Mouse (Mus musculus): Measurements from ENCODE around the gene Hsd17b3.

Gene Hsd17b3

DNA sequence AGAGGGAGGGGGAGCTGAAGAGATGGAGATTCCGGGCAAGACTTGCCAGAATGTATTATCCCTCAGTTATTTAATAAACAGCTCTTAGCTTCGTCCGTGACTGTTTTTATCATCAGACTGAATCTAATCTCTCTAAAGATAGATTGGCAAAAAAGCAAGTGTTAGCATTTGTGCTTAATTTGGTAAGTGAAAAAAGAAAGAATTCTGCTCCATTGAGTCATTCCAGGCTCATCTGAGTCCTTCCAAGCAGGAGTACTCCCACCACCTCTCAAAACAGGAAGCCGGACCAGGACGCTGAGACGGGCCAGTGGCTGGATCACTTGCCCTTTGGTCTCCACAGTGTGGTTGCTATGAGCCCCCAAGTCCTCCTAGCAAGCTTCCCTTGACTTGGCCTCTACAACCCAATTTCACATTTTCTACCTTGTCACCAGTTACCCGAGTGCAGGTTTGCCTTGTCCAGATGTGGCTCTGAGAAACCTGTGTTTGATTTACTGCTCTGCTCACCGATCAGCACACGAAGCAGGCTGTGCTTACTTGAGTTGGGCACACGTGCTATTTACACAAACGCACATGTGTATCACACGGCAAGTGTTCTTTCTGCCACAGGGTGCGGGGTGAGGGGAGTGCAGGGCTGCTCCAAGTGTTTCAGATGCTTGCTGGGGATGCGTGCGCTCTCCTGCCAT, 66.1 kb downstream of the Hsd17b3 start:
- no peak for DNase-seq (ENCODE audit: extremely low read depth, low read depth, low spot score)

- no peak for DNase-seq (ENCODE audit: extremely low read depth, low read depth, low spot score)
Observed at GRCm38 (mm10) chr13:64020902-64021311, 68.1 kb downstream of the Hsd17b3 start.

GRCm38 (mm10) chr13:64018586-64019141, 70.4 kb downstream of the Hsd17b3 start:
- no peak for DNase-seq (ENCODE audit: extremely low read depth, low read depth, low spot score)

GRCm38 (mm10) chr13:64016048-64016447, 73.0 kb downstream of the Hsd17b3 start:
- DNase-seq (ENCODE audit: extremely low read depth, low read depth, low spot score), result no peak

DNA sequence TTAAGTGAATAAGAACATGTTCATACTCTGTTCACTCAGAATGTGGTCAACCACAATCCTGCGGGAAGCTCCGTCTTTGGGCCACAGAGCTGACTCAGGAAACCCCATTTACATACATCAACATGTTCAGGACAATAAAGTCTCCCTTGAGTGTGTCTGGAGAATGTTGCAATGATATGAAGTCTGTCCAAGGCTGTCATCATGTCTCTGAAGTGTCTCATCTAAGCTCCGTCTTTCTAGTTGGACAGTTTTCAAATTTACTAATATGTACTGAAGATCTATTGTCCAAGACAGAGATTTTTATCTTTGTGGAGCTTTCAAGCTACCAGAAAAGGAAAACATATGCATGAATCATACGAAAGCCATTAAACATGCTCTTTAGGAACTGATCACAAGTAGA, 77.9 kb downstream of the Hsd17b3 start:
- peak; percentile 94 for DNase-seq (ENCODE audit: extremely low read depth, low read depth, low spot score)

Measured in fat pad, adult 2 months (tissue).